Mouse (Mus musculus) kidney, postnatal 10 days (tissue): ENCODE data around the gene Dnaic1.
A peak's percentile ranks its signal among the peaks of the same experiment; 100 is the strongest.

Experiments
- DNase-seq: peaks from one replicate; pipeline ENCODE4 v3.0.0; 2021; ENCODE audit warnings: mixed read lengths

Gene Dnaic1

DNA sequence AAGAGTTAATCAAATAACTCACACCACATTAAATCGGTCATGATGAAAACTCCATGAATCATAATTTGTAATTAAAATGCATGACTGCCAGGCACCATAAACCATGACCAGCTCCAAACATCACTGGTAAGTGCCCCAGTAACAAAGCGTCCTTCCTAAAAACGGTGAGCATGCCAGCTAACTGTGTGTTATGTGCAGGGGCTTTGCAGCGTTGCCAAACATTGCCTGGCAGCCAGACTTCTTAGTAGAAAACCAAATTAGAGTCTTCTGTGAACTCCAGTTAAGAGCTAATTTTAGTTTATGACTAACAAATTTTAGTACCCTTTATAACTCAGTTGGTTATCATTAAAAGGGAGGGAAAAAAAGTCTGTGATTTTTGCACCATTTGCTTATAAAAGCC lies 3.9 kb downstream of the Dnaic1 start:
- DNase-seq = no peak

DNA sequence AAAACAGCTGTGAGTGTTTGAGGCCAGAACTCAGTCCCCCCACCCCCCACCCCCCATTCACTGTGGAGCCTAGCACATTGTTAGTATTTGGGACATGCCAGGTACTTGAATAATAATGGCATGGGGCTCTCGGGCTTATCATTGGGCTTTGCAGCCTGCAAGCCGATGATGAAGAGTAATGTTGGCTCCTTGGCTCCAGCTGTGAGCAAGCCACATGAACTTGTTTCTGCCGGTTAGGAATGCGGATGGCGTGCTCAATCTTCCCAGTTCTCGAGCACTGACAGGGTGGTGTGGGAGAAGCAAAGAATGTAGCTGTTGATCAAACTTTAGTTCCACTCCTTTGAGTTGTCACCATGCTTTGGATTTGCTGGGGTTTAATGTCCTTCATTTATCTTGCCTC lies 6.3 kb downstream of the Dnaic1 start:
- peak; percentile 28 for DNase-seq

DNA sequence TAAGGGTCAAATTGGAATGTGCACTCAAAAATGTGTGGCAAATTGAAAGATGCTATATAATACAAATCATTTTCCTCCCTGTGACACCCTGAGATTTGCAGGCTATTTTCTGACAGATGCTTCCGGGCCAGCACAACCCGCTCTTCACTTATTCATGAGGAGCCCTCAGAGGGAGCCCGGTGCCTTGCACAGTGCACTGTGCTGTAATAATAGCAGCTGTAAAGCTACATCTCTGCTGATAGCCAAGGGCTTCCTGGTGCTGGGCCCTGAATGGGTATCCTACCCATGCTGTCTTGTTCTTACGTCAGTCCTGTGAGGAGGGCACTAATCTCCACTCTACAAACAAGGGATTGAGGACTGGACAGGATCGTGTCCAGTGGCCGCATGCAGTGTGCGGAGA lies 13.8 kb downstream of the Dnaic1 start:
- DNase-seq = no peak

DNA sequence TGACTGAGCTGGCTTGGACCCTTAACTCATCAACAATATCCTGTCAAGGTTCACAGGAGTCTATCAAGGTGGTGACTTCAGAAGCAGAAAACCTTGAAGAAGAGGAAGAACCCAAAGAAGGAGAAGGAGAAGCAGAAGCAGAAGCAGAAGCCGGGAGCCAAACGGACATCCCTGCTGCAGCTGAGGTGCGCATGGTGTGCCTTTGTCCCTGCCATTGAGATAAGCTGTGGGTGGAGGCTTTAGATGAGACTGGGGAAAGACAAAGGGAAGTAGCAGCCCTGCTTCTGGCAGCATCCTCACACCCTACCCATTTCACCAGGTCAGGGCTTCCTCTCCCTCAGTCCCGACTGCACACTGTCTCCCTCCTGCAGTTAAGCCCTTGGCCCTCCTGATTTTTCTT lies 33.2 kb downstream of the Dnaic1 start:
- DNase-seq = no peak

DNA sequence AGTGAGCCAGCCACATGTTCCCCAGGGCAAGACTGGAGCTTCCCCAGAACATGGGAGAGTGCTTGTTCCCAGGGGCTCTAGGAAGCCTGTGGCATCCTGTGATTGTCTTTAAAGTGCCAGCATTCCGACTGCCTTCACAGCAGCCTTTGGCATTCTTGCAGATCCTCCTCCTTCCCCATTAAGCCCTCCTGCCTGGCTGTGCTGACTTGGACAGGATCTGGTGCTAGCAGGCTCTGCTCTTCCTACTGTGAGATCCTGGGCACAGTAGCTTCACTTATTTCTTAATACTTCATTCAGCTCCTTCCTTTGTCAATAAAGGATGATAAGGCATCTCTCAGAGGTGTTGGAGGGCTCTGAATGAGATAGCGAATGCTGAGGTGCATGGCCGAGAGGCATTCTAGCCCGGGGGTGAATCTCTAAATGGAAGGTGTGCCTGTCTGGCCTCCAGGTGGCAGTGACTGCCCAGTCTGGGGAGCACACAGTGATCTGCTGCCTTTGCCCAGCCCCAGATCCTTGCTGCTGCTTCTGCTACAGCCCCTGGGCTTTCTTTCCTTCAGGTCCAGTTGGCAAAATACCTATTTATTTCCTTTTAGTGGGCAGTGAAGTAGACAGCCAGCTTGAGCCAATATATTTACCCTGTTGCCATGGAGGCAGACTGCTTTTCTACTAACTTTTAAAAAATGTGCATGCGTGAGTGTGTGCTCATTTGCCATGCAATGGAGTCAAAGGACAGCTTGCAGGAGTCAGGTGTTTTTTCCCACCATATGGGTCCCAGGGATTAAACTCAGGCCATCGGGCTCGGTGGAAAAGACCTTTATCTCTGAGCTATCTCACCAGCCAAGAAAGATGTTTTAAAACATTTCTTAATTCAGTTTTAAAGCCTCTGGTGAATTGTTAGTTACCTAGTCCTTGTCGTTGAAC lies 35.2 kb downstream of the Dnaic1 start:
- DNase-seq = no peak

DNA sequence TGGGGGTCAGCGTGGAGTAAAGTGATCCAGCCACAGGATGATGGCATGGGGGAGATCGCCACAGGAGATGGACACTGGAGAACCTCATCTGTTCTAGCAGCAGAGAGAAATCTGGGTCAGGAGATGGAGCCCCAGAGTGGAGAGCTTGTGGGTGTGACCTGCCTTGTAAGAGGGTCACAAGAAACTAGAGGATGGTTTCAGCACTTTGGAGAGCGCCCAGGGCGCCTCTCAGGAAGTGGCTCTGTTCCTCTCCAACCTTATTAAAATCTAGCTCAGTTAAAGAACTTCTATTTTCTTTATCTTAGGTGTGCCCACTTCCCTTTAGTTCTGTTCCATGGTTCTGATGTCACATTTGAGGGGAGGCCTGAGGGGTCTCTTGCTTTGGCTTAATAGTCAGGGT lies 37.2 kb downstream of the Dnaic1 start:
- peak; percentile 88 for DNase-seq

DNA sequence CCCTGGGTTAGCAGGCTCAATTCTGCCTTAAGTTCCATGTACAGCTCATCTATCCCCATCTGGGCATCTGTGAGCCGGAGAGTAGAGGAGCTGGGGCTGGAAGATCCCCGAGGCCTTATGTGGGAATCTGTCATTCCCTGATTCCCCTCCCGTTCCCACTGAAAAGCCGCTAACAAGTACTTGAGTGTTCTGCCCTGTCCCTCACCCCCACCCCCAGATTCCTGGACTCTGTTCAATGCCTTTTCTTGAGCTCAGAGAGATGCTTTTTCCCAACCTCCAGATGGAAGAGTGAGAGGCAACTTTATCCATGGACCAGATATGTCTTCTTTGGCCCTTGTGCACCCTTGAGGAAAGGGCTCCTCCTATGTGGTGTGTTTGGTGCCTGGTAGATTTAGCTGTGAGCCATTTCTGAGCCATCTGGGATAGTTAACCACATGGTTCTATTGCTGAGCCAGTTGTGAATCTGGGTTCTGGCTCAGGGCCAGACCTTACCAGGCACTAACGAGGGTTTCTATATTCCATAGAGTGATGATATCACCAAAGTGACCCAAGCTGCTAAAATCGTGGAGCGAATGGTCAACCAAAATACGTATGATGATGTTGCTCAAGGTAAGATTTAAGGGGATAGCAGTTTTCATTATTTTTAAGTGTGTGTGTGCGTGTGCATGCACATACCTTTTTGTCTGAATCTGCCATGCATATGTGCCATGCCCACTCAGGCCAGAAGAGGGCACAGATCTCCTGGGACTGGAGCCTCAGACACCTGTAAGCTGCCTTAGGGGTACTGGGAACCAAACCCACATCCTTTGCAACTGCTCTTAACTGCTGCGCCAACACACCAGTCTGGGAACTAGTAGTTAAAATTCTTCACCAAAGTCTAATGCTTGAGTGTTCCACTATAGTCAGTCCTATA lies 40.4 kb downstream of the Dnaic1 start:
- no peak for DNase-seq

DNA sequence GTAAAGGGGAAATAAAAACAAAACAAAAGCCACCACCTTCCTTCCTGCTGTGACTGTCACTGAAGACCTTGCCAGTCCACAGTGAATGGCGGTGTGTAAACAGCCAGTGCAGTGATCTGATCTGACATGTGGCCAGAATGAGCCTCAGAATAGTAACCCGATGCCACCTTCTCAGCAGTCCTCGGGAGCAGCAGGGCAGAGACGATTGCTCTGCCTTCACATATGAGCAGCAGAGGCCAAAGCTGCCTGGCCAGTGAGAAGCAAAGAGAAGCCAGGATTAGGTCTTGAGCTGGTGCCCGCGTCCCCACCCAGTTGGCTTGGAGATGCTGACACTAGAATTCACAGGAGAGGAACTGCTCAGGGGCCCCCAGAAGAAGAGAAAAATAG lies 41.0 kb downstream of the Dnaic1 start:
- DNase-seq = no peak

DNA sequence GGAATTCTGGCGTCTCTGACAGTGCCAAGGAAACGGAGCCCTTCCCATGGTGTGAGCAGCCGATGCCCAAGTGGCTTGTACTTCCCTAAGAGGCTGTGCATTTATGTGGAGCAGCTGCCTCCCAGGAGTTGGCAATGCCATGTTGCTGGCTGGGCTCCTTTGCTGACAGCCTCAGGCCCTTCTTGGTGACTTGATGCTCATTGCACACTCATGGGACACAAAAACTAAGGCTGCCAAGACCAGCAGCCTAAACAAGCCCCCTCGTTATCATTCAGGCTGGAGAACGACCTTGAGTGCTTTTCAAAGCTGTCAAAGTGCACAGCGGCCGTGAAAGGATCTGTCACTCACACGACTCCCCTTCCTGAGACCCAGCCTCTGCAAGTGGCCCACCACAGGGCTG lies 42.6 kb downstream of the Dnaic1 start:
- DNase-seq = no peak

DNA sequence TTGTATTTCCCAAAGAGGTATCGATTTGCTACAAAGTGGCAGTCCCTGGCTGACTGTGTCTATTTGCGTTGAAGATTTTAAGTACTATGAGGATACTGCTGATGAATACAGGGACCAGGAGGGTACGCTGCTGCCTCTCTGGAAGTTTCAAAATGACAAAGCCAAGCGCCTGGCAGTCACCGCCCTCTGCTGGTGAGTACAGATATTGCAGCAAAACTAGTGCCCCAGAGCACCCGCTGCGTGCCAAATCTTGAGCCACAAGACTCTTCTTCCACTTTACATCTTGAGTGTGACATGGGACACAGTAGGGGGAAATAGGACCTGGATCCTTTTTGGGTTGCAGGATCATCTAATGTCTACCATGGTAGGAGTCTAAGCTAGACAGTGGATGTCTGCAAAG lies 44.6 kb downstream of the Dnaic1 start:
- peak; percentile 91 for DNase-seq

DNA sequence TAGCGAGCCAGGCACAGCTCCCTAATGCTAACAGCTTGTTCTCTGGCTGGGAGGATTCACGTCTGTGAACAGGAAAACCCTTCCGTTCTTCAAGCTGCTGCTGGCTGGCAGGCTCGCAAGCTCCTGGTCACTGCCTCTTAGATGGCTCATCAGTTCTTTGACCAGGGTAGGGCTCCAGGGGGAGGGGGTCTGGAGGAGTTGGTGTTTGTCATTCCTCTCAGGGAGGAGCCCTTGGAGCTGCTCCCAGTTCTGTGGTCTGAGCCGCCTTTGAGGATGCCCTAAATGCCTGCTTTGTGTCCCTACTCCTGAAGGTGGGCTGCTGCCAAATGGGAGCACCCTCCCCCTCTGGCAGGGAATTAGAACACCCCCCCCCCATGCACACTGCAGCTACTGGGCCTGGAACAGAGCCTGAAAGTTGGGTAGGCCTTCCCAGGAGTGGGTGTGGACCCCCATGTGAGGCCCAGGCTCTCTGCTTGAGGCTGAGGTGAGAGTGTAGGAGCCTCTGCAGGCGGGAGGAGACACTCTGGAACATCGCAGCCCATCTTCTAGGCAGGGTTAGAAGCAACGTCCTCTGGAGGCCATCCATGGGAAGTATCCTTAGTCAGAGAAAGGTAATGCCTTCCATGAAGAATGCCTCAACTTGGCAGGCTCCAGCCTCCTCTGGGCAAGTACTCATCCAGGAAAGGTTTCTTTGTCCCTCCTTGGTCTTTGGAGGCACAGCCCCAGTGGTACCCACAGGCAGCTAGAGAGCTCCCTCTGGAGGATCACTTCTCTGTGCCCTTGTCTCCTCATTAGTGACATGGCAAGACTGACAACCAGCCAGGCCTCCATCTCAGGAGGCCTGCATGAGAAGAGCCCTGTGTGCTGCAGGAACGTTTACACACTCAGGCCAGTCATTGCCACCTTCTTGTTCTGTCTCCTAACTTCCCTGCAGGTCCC lies 46.4 kb downstream of the Dnaic1 start:
- no peak for DNase-seq

DNA sequence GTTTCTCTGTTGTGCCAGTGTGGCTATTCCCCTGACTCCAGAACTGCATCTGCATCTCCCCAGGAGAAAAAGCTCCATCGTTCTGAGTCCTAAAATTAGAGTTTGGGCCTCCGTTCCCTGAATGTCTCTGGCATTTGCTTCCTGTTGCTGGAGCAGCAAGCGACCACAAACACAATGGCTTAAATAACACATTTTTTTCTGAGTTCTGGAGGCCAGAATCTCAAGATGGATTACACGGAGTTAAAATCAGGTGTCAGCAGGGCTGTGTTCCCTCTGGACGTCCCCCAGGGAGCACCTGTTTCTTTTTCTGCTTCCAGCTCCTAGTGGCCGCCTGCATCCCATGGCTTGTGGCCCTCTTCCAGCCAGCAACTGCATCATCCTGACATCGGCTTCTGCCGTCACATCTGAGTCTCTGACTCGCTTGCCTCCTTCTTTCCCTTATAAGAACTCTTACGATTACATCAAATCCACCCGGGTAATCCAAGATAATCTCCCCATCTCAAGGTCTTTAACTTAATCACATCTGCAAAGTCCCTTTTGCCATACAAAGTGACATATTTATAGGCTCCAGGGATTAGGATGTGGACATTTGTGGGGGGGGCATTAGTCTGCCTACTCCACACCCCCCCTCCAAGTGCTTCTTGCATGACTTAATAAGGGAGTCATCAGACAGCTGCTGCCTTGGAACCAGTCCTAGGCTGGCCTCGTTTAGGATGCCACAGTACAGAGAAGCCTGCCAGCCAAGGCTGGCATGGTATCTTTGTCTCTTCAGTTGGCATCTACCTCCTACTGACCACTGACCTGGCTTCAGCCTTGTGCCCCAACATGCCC lies 49.6 kb downstream of the Dnaic1 start:
- no peak for DNase-seq

DNA sequence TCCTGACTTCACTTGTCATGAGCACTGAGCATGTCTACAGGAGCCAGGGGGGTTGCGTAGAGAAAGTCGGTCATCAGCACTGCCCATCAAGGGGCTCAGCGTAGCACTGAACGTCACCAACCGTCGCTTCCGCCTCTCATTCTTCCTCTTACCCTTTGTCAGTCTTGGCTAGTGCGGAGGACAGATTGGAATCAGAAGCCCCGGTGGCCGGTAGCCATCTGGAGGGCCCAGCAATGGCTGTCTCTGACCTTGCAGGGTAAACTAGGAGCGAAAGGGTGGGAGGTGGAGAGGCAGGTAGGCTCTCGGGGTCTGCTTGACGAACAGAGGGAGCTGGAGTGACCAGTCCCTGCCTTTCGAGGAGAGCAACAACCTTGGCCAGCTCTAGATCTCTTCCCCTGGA lies 52.5 kb downstream of the Dnaic1 start:
- no peak for DNase-seq

DNA sequence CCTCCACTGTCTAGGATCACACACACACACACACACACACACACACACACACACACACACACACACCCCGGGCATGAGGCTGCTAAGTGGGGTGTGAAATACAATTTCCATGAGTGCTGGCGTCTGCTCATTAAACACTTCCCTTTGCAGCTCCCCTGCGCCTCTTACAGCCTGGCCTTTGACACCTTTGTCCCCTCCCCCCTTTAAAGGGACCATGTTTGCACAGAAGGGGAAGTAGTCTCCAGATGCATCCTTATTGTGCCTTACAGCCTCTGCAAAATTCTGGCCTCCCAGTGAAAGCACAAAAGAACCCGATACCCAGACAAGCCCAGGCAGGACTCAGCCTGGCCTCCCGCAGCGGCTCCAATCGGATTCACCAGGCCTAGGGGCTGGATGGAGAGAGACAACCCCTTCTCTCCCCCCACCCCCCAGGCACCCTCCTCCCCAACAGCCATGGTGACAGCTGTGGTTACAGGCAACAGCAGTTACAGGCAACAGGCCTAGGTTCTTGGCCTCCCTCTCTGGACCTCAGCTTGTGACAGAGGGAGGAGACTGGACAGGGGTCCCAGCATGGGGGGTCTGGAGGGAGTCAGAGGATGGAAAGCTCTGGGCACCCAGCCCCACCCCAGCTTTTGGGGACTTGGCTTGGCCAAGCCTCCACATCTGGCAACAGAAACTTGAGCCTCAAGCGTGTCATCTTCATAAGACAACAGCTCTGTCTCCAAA lies 58.8 kb downstream of the Dnaic1 start:
- peak; percentile 67 for DNase-seq

DNA sequence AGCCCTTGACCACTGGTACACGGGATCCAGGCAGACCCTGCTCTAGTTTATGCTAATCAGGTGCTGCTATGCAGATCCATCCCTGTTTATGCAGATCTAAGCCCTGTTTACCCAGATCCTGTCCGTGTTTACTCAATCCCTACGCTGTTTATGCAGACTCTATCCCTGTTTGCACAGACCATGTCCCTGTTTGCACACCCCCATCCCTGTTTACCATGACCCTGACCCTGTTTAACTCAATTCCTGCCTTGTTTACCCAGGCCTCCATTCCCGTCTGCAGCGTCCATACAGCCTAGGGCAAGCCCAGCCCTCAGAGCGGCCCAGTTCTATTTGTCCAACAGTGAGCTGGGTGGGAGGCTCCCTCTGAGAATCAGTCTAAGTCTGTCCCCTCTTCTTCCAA lies 60.6 kb downstream of the Dnaic1 start:
- DNase-seq = no peak

DNA sequence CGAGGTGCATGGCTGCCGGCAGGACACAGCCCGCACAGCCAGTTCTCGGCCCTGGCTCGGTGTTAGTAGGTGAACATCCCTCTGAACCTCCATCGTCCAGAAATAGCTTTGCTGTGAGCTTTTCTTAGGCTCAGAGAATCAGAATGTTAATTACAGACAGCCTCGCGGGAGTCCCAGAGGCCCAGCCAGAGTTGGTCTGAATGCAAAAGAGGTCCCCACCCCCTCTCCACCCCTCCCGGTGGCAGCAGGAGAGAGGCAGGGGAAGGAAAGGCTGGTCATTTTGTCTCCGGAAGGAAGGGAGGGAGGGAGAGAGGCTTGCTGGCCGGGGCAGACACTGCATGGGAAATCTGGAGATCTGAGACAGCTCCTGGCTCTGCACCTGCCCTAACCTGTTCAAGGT lies 61.8 kb downstream of the Dnaic1 start:
- peak; percentile 69 for DNase-seq

DNA sequence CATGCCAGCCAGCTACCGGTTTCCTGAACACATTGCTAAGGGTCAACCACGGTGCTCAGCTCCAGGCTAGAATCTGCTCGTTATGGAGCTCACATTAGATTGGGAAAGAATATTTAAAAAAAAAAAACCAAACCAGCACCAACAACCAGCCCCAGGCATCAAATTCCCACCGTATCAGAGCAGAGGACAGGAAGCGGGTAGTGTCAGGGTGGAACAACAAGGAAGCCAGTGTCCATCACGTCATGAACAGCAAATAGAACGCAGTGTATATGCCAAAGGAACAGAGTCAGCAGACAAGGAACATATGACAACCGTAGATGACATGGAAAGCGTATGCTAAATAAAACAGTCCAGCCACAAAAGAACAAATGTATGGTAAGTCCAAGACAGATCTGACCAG lies 63.4 kb downstream of the Dnaic1 start:
- DNase-seq = no peak

DNA sequence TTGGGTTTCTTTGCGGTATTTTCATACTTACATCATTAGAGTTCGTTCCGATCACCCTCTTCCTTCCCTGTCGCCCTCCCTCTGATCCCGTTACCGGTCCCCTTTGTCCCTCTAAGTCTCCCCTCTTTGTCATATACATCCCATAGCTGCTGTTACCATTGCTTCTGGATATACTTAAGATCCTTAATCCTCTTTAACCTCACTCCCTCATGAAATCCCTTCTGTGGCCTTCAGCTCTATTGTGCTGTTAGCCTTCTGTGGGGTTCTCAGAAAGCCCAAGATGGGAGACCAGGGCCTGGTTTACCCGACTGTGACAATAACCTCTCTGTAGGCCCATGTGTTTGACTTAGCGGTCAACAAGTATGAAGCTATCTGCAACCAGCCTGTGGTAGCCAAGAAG lies 65.1 kb downstream of the Dnaic1 start:
- no peak for DNase-seq

DNA sequence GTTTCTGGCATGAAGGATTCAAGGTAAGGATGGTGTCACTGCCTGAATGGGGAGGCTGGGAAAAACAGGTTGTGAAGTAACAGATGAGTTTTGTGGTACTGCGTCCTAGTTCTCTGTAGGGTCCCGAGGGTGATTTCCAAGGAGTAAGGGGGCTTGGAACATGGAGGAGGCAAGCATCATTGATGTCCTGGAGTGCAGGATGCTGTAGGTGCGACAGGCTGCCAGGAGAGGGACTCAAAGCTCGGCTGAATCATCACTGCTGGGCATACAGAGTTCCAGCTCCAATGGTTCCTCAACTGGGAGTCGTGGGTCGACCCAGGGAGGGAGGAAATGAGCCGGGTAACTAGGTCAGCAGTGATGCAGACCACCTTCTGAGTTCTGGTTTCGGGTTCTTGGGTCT lies 65.6 kb downstream of the Dnaic1 start:
- no peak for DNase-seq

DNA sequence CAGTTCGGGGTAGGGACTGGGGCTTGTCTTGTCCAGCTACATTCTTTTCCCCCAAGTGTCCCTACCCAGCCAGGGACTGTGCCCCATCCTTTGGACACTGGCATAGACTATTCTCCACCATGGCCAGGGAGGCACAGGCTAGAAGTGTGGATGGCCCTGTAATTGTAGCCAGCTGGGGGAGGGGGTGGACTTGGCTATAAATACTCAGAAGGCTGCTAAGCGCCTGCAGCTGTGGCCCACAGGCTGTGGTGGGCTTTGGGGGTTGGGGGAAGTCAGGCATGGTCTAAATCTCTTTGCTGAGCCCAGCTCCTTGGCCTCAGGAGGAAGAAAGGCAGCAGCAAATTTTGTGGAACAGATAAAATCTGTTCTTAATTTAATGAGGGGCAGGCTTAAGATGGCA lies 66.3 kb downstream of the Dnaic1 start:
- DNase-seq = peak; percentile 45

DNA sequence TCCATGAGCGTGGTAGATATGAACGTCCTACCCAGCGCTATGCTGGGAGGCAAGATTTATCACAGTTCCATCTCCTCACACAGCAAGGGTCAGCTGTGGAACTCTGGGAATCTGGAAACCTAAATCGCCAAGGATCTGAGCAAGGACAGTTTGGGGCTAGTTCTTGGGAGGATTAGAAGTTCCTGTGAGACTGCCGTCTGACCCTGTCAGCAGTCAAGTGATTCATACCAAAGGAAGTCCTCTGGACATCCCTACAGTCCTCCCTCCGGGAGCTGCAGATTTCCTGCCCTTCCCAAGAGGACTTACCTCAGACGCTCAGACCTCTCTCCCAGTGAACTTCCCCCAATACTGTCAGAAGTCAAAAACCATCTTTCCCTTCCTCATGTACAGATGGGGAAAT lies 66.8 kb downstream of the Dnaic1 start:
- DNase-seq = peak; percentile 61
